Mouse (Mus musculus): Measurements from ENCODE around the gene Kynu. TPM values are rescaled to one million over a fixed set of nuclear protein-coding genes. Genes with fewer than 3 reads are reported as not detected.

The Kynu gene
- polyA plus RNA-seq, 1 experiment = 0.18 TPM

DNA sequence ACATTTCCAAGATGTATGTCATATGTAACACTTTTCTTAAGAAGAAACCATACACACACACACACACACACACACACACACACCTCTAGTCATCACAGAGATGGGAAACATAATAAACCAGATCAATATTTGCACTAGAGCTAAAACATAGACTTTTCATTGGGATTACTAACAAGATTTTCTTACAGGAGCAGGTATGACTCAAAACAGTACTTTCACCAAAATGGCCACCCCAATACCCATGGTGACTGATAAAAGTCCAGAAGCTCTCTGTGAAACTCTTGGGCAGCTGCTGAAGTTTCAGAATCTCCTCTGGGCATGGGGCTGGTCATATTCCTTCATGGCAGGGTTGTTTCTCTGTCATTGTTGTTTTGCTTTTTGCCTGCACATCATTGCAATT is 114.5 kb downstream of the Kynu start:
- DNase-seq (ENCODE audit: low read depth) = no peak
- TF ChIP-seq CTCF (IDR thresholded peaks at IDR 0.05; ENCODE audit: borderline replicate concordance, extremely low read depth, insufficient read depth, insufficient read length) (no peak), POLR2A (IDR thresholded peaks at IDR 0.05; ENCODE audit: borderline replicate concordance, extremely low read depth, insufficient read depth, insufficient read length, poor library complexity, severe bottlenecking) (no peak)

DNA sequence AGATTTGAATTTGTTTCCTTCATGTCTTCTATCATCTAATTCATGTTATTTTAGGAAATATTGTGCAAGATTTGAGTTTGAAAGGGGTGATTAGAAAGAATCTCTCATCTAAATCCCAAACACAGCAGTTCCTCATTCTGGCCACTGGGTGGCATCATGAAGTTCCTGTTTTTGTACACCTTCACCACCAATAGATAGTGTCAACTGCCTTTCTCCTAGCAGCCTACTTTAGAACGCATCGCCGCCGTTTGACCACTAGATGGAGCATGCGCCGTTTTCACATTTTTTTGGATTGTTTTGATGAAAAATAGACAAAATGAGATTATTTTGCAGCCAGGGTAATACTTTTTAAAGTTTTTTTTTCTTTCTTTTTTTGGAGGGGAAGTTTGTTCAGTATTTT is 118.5 kb downstream of the Kynu start:
- DNase-seq (ENCODE audit: low read depth) = peak; percentile 90
- TF ChIP-seq POLR2A (IDR thresholded peaks at IDR 0.05; ENCODE audit: borderline replicate concordance, extremely low read depth, insufficient read depth, insufficient read length, poor library complexity, severe bottlenecking) (no peak), CTCF (IDR thresholded peaks at IDR 0.05; ENCODE audit: borderline replicate concordance, extremely low read depth, insufficient read depth, insufficient read length) (peak; percentile 82; the same call in 1 of the 2 replicates)

DNA sequence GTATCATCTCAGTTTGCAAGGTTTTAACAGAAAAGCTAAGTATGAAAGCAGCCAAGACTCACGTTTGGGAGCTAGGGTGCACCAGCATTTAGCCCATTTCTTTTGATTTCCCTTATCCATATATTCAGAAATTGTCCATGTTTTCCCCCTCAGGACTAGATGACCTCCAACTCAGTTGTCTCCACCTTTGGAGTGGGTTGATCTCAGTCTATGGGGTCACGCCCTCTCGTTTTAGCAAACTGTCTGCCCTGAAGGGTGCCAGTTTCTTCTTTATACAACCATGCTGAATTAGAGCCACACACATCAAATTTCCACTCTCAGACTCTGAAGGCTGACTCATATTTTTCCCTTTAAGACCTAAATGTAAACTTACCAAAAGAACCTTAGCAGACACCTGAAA is 119.0 kb downstream of the Kynu start:
- TF ChIP-seq POLR2A (IDR thresholded peaks at IDR 0.05; ENCODE audit: borderline replicate concordance, extremely low read depth, insufficient read depth, insufficient read length, poor library complexity, severe bottlenecking) = no peak
- TF ChIP-seq CTCF (IDR thresholded peaks at IDR 0.05; ENCODE audit: borderline replicate concordance, extremely low read depth, insufficient read depth, insufficient read length) = no peak
- no peak for DNase-seq (ENCODE audit: low read depth)

DNA sequence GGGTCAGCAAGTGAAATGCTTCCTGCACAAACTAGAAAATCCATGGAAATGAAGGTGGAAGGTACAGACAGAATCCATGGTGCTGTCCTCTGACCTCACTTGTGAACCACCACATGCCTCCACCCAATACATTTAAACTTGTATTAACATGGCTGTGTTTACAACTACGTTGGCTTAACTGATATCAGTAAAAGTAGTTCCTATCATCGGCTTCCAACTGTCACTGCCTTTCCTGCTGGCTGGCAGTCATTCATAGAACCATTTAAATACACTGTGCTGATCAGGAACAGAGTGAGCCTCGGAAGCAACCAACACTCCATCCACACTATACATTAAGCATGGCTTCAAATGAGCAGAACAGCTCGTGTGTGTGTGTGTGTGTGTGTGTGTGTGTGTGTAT is 120.1 kb downstream of the Kynu start:
- TF ChIP-seq CTCF (IDR thresholded peaks at IDR 0.05; ENCODE audit: borderline replicate concordance, extremely low read depth, insufficient read depth, insufficient read length) (no peak), POLR2A (IDR thresholded peaks at IDR 0.05; ENCODE audit: borderline replicate concordance, extremely low read depth, insufficient read depth, insufficient read length, poor library complexity, severe bottlenecking) (no peak)

DNA sequence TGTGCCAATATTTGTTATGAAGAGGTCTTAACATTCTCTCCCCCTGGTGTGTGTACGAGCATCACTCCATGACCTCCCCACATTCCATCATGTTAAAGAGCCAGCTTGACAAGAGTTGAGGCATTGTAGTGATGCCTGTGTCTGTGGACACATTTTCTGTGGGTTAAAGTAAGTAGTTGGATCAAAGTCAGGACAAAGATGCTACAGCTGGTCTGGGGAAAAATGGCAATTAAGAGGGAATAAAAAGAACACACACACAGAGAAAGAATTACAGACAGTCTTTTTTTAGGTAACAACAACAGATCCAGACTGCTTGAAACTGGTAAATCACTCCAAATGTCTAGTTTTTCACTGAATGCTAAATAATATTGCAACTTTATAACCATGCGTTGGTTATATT is 135.3 kb downstream of the Kynu start:
- no peak for DNase-seq (ENCODE audit: low read depth)
- TF ChIP-seq POLR2A (IDR thresholded peaks at IDR 0.05; ENCODE audit: borderline replicate concordance, extremely low read depth, insufficient read depth, insufficient read length, poor library complexity, severe bottlenecking) = no peak

More for the DNA sequence above, 120.1 kb downstream of the Kynu start:
- no peak for DNase-seq (ENCODE audit: low read depth)

DNA sequence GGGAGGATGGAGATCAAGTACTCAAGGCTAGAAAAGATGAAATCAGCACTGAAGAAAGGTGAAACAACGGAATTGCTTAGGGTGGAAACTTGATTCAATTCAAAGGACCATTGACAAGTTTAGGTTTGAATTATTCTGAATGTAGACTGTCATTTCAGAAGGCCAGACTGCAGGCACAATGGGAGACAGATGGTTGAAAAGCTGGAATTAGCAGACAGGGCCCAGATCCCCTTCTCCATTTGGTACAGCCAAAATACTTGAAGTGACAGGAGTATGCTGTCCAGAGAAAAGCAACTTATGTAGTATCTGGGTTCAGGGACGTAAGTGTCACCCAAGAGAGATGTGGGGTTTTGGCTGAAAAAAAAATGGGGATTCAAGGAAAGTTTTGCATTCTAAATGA is 136.2 kb downstream of the Kynu start:
- peak; percentile 38 for DNase-seq (ENCODE audit: low read depth)
- TF ChIP-seq POLR2A (IDR thresholded peaks at IDR 0.05; ENCODE audit: borderline replicate concordance, extremely low read depth, insufficient read depth, insufficient read length, poor library complexity, severe bottlenecking) (no peak), CTCF (IDR thresholded peaks at IDR 0.05; ENCODE audit: borderline replicate concordance, extremely low read depth, insufficient read depth, insufficient read length) (no peak)

DNA sequence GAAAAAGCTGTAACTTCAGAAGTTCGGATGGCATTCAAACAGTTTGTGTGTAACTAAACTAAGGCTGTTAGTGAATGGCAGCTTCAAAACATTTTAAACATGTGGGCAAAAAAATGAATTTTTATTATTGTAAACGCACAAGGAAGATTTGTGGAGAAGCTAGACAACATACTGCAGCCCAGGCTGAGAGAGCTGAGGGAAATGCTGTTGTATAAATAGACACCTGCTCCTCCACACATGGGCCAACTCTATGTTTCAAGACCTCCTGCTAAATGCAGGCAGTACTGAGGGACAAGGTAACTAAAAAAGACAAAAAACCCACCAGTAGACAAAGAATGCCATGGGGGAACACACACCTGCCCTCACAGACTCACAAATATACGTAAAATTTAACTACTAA is 140.5 kb downstream of the Kynu start:
- no peak for DNase-seq (ENCODE audit: low read depth)
- TF ChIP-seq POLR2A (IDR thresholded peaks at IDR 0.05; ENCODE audit: borderline replicate concordance, extremely low read depth, insufficient read depth, insufficient read length, poor library complexity, severe bottlenecking) (no peak), CTCF (IDR thresholded peaks at IDR 0.05; ENCODE audit: borderline replicate concordance, extremely low read depth, insufficient read depth, insufficient read length) (no peak)

DNA sequence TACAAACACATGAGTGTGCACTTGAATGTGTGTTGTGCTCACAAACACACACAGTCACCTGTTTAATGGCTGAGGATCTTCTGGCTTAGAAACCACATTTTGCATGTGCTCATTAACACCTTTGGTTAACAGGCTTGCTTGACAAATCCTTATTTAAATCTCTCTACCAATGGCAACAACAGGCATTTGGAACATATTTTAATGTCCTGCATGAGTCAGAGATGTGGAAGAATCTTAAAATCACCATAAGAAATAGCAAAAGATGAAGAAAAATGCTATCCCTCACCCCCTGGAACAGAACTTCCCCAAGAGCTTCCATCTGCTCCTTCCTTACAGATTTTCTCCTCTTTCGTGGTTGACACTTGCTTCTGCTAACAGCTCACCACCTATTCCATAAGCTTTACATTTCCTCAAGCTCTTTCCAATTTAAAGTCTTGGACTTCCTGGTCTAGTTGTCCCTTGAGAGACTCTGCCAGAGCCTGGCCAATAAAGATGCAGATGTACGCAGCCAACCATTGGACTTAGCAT is 157.5 kb downstream of the Kynu start:
- TF ChIP-seq POLR2A (IDR thresholded peaks at IDR 0.05; ENCODE audit: borderline replicate concordance, extremely low read depth, insufficient read depth, insufficient read length, poor library complexity, severe bottlenecking) (no peak), CTCF (IDR thresholded peaks at IDR 0.05; ENCODE audit: borderline replicate concordance, extremely low read depth, insufficient read depth, insufficient read length) (no peak)
- DNase-seq (ENCODE audit: low read depth) = no peak

DNA sequence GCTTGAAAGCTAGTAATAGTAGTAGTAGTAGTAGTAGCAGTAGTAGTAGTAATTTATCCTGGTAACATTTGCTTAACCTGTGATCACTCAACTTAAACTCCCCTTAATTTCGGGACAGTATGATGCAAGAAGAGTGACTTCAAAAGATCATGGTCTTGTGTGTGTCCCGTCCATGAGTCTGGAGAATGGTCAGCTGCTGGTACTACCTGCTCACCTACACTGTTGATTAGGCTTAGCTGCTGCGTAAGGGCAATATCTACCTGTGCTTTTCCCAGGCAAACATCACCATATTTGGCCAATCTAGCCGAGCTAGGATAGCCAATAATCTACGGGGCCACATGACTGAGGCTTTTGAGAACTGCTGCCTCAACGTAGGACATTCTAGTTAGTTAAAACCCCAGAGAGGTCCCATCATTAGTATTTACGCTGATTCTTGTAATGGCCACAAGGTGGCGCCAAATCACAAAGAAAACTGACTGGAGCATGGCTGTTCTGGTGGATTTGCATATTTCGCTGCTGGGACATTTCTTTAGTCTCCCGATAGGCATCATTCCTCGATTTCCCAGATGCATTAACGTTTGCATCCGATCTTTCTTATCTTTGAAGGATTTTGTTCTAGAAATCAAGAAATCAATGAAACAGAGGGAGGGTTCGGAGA is 167.4 kb downstream of the Kynu start:
- peak; percentile 94 for DNase-seq (ENCODE audit: low read depth)
- TF ChIP-seq CTCF (IDR thresholded peaks at IDR 0.05; ENCODE audit: borderline replicate concordance, extremely low read depth, insufficient read depth, insufficient read length) = peak; percentile 82; the same call in 1 of the 2 replicates
- no peak for TF ChIP-seq POLR2A (IDR thresholded peaks at IDR 0.05; ENCODE audit: borderline replicate concordance, extremely low read depth, insufficient read depth, insufficient read length, poor library complexity, severe bottlenecking)

DNA sequence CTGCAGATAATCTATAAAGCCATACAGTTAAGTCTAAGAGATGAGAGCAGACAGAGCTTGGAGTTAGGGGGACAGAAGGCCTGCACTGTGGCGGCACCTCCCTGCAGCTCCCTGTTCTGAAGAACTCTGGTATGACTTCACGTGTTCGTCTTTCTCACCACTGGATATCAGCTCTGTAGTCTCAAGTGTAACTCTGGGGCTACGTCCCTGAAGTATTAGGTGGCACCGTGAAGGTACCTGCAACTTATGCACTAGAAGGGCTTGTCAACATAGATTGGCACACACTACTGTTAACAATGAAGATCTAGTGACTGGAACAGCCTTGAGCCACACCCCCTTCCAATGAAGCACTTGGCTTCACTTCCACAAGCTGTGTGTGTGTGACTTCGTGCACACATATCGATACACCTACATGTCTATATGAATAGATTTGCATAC is 168.0 kb downstream of the Kynu start:
- no peak for DNase-seq (ENCODE audit: low read depth)
- TF ChIP-seq POLR2A (IDR thresholded peaks at IDR 0.05; ENCODE audit: borderline replicate concordance, extremely low read depth, insufficient read depth, insufficient read length, poor library complexity, severe bottlenecking) (no peak), CTCF (IDR thresholded peaks at IDR 0.05; ENCODE audit: borderline replicate concordance, extremely low read depth, insufficient read depth, insufficient read length) (no peak)

DNA sequence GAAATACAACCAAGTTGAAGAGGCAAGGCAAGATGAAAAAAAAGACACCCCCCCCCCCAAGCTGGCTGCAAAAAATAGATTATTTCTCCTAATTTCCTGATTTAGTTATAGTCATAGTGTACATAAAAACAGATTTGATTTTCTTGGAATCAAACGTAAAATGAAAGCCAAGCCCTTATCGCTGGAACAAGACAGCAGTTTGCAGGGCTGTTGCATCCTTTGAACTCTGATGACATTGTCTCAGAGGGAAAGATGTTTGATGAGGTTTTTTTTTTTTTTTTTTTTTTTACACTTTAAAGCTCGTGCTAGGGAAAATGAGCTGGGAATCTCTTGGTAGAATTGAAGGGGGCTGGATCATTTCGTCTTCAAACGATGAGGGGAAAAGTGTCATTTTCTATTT is 172.1 kb downstream of the Kynu start:
- no peak for DNase-seq (ENCODE audit: low read depth)
- TF ChIP-seq CTCF (IDR thresholded peaks at IDR 0.05; ENCODE audit: borderline replicate concordance, extremely low read depth, insufficient read depth, insufficient read length) (no peak), POLR2A (IDR thresholded peaks at IDR 0.05; ENCODE audit: borderline replicate concordance, extremely low read depth, insufficient read depth, insufficient read length, poor library complexity, severe bottlenecking) (no peak)

DNA sequence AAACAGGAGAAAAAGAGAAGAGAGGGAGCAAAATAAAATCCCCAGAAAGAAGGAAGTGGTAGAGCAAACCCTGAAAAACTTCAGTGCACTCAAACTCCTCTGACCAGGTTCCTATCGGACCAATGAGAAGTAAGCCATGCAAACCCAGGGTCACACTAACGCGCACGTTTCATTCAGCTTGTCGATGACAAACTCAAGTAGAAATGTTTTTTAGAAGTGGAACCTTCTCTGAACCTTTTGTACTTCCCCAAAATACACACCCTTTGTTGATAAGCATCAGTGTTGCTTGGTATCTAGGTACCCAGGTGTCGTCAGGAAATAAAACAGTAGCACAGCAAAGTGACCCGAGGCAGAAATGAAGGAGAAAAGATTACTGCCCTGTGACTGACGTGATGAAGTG is 172.6 kb downstream of the Kynu start:
- DNase-seq (ENCODE audit: low read depth) = no peak
- TF ChIP-seq POLR2A (IDR thresholded peaks at IDR 0.05; ENCODE audit: borderline replicate concordance, extremely low read depth, insufficient read depth, insufficient read length, poor library complexity, severe bottlenecking) (no peak), CTCF (IDR thresholded peaks at IDR 0.05; ENCODE audit: borderline replicate concordance, extremely low read depth, insufficient read depth, insufficient read length) (no peak)

Measured in brain, embryonic 14.5 days (tissue).